Mouse (Mus musculus) cerebellum, adult 11-12 months (tissue): ENCODE measurements around the gene Rmnd5b.
"Not testable (repeated sequence)": the region's sequence is repeated elsewhere in the genome, so short reads cannot be mapped to it uniquely, and the experiment has no call there.

ENCODE experiments used
- DNase-seq: peaks from one replicate; pipeline ENCODE4 v3.0.0; 2022

Rmnd5b gene

GRCm38 (mm10) chr11:51649111-51649888, 13.6 kb upstream of the Rmnd5b start:
- no peak for DNase-seq

DNA sequence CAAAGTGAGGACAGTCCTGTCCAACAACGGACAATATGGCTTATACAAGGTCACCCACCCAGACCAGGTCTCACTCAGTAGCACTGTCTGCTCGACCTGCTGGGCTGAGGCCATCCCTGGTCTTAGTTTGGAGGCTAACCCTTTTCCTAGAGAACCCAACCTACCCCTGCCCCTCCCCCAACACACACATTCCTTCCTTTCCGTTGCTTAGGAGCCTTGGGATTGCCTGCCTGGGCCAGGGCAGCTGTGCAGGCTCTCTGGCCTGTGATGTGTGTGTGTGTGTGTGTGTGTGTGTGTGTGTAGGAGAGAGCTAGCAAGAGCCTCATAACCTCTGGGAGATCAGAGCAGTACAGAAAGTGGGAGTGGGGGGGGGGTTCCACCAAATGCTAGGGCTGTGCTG, 12.9 kb upstream of the Rmnd5b start:
- DNase-seq, result no peak

- no peak for DNase-seq
Measured at GRCm38 (mm10) chr11:51646751-51647667, 11.3 kb upstream of the Rmnd5b start.

DNA sequence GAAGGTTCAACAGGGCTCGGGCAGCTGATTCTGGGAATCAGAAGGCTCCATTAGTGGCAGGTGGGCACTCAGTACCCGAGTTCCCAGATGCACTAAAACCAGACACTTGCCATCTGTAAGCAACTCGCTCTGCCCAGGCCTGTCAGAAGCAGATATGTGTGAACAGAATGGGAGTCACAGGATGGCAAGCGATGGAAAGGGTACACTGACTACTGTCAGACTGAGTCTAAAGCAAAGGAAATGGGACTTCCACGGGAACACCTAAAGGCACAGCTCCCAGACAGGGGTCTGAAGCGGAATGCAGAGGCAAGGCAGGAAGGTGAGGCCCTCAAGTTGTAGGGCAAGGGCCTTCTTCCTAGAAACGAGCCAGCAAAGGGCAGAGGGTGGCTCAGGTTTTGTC, 10.5 kb upstream of the Rmnd5b start:
- DNase-seq, result no peak

- no peak for DNase-seq
Measured at GRCm38 (mm10) chr11:51645293-51645692, 9.6 kb upstream of the Rmnd5b start.

DNA sequence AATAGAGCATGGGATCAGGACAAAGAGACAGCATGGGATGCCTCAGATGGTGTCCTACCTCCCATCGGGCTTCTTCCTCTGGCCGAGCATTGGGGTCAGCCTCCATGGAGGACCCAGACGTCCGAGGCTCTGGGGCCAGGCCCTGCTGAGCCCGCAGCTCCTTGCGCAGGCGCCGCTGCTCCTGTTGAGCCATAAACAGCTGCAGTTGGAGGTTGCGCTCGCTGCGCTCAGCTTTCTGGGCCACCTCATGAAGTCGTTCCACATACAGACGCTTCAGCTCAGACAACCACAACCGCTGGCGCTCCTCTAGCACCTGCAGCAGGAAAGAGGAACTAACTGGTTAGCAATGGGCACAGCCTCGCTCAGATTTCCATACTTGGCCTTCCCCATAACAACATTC, 8.5 kb upstream of the Rmnd5b start:
- no peak for DNase-seq

GRCm38 (mm10) chr11:51643761-51644160, 8.1 kb upstream of the Rmnd5b start:
- peak; percentile 64 for DNase-seq

GRCm38 (mm10) chr11:51643202-51643601, 7.5 kb upstream of the Rmnd5b start:
- DNase-seq, result no peak

- DNase-seq, result no peak
Measured at GRCm38 (mm10) chr11:51640748-51641147, 5.1 kb upstream of the Rmnd5b start.

- no peak for DNase-seq
Measured at GRCm38 (mm10) chr11:51638497-51638896, 2.8 kb upstream of the Rmnd5b start.

GRCm38 (mm10) chr11:51637971-51638414, 2.3 kb upstream of the Rmnd5b start:
- DNase-seq, result no peak

- DNase-seq, result peak; percentile 61
Measured at GRCm38 (mm10) chr11:51636323-51636684, 608 bp upstream of the Rmnd5b start.

- no peak for DNase-seq
Measured at GRCm38 (mm10) chr11:51635127-51635524, 570 bp downstream of the Rmnd5b start.

DNA sequence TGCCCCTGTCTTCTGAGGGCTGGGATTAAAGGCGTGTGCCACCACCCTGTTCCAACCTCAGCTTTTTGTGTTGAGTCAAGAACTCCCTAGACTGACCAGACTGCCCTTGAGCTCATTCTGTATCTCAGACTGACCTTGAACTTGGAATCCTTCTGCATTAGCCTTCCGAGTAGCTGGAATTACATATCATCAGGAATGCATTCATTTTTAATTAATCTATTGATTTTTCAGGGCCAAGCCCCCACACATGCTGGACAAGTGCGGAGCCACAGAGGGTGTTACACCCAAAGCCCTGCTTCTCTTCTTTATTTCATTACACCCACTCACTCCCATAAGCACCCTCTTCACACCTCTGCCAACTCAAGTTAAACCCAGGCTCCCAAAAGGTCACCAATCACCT, 2.0 kb downstream of the Rmnd5b start:
- no peak for DNase-seq

DNA sequence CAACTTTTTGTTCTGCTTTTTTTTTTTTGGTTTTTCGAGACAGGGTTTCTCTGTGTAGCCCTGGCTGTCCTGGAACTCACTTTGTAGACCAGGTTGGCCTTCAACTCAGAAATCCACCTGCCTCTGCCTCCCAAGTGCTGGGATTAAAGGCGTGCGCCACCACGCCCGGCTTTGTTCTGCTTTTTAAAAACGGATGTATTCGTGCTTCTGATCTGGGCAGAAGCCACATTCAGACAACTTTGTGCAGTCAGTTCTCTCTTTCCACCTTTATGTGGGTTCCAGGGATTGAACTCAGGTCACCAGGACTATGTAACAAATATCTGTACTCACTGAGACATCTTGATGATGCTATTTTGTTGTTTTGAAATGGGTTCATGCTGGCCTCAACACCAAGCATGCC, 2.5 kb downstream of the Rmnd5b start:
- not testable (repeated sequence) for DNase-seq

- no peak for DNase-seq
Measured at GRCm38 (mm10) chr11:51632130-51632753, 3.5 kb downstream of the Rmnd5b start.

DNA sequence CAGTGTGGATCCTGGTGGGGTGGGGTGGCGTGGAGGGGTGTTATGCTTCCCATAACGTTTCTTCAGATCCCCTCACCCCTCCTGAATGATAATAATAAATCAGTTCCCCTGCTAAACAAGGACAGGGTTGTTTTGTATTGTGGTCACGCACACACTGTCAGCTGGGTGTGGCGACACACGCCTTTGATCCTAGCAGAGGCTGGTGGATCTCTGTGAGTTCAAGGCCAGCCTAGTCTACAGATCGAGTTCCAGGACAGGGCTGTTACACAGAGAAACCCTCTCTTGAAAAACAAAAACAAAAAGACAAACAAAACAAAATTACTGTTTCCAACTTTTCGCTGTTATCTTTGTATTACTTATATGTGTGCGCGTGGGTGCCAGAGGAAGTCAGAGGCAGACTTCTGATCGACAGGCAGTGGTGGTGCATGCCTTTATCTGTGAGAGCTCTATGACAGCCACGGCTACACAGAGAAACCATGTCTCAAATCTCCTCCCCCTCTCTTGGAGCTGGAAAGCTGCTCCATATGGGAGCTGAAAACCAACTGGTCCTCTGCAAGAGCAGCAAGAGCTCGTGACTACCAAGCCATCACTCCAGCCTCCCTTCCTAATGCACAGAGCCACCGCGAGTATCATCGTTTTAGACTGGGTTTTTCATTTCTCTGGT, 5.9 kb downstream of the Rmnd5b start:
- DNase-seq, result no peak

GRCm38 (mm10) chr11:51627907-51628306, 7.8 kb downstream of the Rmnd5b start:
- no peak for DNase-seq

- peak; percentile 63 for DNase-seq
Measured at GRCm38 (mm10) chr11:51627425-51627824, 8.3 kb downstream of the Rmnd5b start.

- no peak for DNase-seq
Measured at GRCm38 (mm10) chr11:51625187-51625820, 10.4 kb downstream of the Rmnd5b start.

- no peak for DNase-seq
Measured at GRCm38 (mm10) chr11:51622971-51623491, 12.7 kb downstream of the Rmnd5b start.

- no peak for DNase-seq
Measured at GRCm38 (mm10) chr11:51621776-51622175, 13.9 kb downstream of the Rmnd5b start.
